Mouse (Mus musculus) olfactory bulb, adult 2 months (tissue): ENCODE results near the gene Trim34a.

Experiments
- CTCF ChIP-seq: fragments of 200-500 bp; IDR thresholded peaks from 2 replicates; pipeline ENCODE4 v1.5.1; 2012; ENCODE audit warnings: low read depth, mild to moderate bottlenecking, low read length, moderate library complexity; ENCODE audit not compliant: insufficient read depth
- POLR2A ChIP-seq: fragments of 200-500 bp; IDR thresholded peaks from 2 replicates; pipeline ENCODE4 v1.6.1; 2012; ENCODE audit warnings: mild to moderate bottlenecking, low read depth, low read length, moderate library complexity; ENCODE audit not compliant: insufficient read depth

GRCm38 (mm10) chr7:104195885-104196284, 48.4 kb upstream of the Trim34a start, which contains the start of gene Olfr649:
- TF ChIP-seq CTCF (no peak), POLR2A (no peak)
